Mouse (Mus musculus): ENCODE measurements around the gene Ly6g5b. TPM values are rescaled to one million over a fixed set of nuclear protein-coding genes. Genes with fewer than 3 reads are reported as not detected.
A peak's percentile ranks its signal among the peaks of the same experiment; 100 is the strongest.

Ly6g5b gene
- total RNA-seq (2021) = under 1 TPM; 0.26 to 0.43 TPM
- long read RNA-seq, experiment 1 = 0 reads
- long read RNA-seq, experiment 2 = 0 reads

GRCm38 (mm10) chr17:35115046-35116019, at the start of gene Ly6g5b:
Ly6g5b (minus strand) TSS chr17:35115428.
- DNase-seq = peak; percentile 18 to 61

DNA sequence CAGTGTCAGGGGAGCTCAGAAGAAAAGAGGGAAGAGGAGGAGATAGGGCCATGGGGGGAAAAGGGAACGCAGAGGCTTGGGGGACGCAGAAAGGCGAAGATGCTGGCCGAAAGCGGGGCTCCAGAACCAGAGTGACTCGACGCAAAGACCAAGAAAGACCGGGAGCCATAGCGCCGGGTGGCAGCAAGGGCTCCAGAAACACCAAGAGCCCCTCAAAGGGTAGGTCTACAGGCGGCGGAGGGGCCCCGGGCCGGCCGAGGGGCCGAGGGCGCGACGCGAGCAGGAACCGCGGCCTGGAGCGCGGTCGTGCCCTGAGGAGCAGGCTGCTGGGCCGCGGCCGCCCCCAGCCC, 49.0 kb upstream of the Ly6g5b start:
- DNase-seq = peak in 1 of 2 experiments; percentile 23

DNA sequence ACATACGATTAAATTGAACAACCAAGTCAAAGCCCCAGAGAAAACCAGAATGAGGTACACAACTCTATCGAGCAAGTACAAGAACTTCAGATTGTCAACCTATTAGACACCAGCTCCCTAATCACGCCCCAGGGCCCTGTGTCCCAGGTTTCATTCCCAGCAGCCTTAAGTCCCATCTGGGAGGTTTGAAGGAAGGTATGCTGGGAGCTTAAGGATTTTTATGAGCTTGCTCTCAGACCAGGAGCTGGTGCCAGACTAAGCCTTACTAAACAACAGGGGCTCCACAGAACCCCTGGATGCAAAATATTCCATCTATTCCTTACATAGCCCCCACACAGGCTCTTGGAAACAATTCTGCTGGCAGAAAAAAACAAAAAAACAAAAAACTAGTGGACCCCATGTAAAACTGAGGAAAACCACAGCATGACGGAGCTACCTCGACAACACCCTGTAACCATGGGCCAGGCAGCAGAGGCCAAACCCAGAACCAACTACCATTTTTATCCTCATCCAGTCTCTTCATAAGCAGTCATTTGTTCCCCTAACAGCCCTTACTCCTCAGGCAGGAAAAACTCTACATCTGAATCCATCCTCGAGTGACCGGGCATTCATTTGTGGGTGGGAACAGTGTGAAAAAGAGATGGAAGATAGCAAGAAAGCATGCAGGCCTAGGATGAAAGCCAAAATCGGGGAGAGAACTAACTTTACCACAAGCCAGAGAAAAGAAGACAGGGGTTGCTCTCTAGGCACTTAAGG, 48.3 kb upstream of the Ly6g5b start:
- DNase-seq = no peak

DNA sequence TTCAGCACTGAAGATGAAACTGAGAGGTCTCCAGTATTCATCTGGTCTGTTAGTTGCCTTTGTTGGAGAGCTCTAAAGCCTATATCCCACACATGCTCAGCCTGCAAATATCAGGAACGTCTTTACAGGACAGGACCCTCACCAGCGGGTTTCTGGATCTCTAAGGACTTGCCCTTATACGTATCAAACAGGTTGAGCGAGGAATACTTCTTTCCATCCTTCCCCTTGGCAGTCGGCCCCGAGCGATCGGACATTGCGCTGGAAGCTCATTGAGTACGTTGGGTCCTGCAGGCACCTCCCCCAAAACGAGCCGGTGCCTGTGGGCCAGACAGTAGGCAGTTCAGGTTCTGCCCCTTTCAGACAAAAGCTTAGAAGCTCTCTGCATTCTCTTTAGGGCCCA, 47.5 kb upstream of the Ly6g5b start:
- peak; percentile 53 to 76 for DNase-seq

DNA sequence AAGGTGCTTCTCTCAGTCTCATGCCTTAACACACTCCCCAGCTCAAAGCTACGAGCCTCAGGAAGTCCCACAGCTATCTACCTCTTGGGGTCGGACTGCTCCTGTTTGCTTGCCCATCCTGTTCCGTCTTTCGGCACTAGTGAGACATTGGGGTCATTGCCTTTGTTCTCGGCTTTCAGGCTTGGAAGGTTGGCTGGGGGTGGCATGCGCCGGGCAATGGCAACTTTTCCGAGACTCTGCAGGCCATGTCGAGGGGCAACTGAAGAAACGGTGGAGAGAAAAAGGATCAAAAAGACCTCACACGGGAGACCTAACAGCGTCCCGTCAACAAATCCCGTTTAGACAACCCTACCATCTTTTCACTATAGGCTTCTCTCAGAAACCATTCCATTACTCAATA, 46.9 kb upstream of the Ly6g5b start:
- DNase-seq = no peak

DNA sequence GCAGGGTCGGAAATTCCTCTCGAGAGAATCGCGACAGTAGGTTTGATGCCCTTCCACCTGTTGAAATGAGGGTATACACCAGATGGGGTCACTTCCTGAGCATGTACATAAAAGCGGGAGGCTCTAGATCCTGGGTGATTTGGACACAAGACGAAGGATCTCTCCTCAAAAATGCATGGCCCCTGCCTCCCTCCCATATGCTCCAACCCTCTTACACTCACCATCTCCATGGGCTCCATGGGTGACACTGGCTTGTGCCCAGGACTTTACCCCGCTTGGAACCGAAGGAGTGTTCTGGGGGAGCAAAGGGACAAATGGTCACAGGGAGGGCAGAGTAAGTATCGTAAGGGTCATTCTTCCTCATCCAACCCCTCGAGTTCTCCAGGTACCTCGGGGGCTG, 46.2 kb upstream of the Ly6g5b start:
- DNase-seq = no peak

DNA sequence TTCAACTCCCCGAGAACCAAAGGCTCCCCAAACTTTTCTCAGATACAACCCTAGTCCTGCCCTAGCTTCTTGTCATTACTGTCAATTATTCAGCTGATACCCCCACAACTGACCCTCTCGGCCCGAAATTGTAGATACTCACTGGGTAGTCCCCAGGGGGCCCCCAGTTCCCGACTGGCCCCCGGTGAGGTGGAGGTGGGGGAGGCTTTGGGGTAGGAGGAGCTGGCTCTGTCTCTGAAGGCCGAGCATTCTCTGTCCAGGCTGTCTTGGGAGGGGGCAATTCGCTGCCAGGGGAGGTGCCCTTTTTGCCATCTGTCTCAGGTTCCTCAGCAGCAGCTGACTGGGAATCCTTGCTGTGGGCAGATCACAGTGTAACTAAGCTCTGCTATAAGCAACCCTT, 44.4 kb upstream of the Ly6g5b start:
- no peak for DNase-seq

DNA sequence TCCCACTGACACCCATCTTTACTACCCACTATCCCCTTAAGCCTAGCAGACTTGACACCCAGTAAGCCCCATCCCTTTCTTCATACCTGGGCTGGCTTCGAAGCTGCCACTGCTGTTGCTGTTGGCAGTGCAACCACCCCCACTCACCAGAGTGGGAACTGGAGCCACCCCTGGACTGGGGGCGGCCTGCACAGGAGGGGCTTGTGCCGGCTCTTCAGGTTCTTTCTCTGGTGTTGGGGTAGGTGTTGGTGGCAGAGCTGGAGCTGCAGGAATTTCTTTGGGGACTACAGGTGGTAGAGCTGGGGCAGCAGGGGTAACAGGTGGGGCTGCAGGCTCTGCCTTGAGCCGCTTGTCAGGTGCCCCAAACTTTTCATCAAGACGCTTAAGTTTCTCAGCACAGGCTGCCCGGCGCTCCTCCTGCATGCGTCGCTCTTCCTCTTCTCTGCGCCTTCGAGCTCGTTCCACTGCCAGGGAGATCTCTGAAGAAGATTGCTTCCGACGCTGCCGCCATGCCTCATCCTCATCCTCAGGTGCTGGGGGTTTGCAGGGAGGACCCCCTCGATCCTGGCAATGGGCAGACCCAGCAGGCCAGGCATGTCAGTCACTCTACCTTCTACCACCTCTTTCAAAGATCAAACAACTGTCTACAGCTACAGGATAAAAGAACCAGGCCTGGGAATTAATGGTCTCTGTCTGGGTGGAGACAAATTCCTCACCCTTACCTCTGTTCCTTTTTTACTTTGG, 43.8 kb upstream of the Ly6g5b start:
- DNase-seq = no peak

- no peak for DNase-seq
Measured at GRCm38 (mm10) chr17:35157661-35158175, 42.5 kb upstream of the Ly6g5b start.

DNA sequence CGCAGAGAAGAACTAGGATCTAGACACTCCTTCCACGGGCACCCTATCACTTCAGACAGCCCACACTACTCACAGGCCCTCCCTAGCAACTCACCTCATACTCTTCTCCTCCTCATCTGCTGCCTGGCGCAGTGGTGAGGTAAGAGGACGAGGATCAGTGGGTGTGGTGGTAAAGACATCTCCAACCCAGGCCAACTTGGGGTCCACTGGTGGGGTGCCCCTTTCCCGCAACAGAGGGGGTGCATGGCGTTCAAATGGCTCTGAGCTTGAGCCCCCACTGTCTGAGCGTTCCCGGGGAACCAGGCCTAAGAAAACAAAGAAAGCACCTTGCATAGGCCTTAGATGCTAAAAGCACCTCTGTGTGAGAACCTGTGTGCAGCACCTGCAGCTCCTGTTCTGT, 42.0 kb upstream of the Ly6g5b start:
- no peak for DNase-seq

- no peak for DNase-seq
Measured at GRCm38 (mm10) chr17:35156461-35157200, 41.4 kb upstream of the Ly6g5b start.

- no peak for DNase-seq
Measured at GRCm38 (mm10) chr17:35155451-35155850, 40.2 kb upstream of the Ly6g5b start.

GRCm38 (mm10) chr17:35154616-35155015, 39.4 kb upstream of the Ly6g5b start:
- no peak for DNase-seq

GRCm38 (mm10) chr17:35153931-35154330, 38.7 kb upstream of the Ly6g5b start:
- no peak for DNase-seq

DNA sequence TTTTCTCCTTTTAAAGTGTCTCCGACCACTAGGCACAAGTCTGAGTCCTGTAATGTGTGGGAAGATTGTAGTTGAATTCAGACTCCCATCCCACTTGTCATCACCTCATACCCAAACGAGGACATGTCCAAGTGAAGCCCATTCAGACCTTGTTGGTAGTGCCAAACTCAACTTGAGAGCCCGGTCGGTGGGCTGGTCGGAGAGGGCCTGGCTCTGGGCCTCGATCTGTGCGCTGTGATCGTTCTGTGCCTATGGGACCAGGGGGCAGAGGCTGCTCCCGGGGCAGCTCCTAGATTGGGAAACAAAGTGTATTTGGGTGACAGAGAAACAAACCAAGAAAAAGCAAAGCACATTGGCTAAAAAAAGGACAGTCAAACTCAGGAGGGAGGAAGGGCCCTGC, 37.8 kb upstream of the Ly6g5b start:
- no peak for DNase-seq

DNA sequence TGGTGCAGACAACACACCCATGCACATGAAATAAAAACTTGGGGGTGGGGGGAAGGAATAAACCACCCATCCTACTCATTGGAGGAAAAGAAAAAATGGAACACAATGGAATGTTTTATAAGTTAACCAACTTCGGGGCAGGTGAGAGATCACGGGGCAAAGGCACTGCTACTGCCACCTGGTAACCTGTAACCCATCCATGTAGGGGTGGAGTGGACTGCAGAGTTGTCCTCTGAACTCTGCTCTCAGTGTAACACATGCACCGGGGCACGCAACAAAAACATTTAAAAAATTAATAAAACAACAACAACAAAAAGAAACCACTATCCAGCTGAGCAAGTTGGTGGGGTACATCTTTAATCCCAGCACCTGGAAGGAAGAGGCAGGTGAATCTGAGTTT, 36.9 kb upstream of the Ly6g5b start:
- DNase-seq = no peak

- peak in 1 of 2 experiments; percentile 12 for DNase-seq
Measured at GRCm38 (mm10) chr17:35147922-35148639, 32.9 kb upstream of the Ly6g5b start.

GRCm38 (mm10) chr17:35147348-35147747, 32.1 kb upstream of the Ly6g5b start:
- DNase-seq = no peak

GRCm38 (mm10) chr17:35146139-35146538, 30.9 kb upstream of the Ly6g5b start:
- no peak for DNase-seq

DNA sequence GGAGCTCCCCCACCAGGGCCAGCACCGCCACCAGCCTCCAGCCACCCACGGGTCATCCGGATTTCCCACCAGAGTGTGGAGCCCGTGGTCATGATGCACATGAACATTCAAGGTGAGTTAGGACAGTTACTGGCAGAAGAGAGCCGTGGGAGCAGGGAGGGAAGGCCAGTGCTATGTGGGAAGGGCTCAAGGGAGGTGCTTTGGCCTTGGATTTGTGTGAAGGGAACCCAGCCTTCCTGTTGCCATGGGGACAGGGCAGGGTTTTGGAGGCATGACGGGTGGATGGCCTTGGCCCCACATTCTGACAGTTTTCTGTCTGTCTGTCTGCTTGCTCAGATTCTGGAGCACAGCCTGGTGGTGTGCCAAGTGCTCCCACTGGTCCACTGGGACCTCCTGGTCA, 26.7 kb upstream of the Ly6g5b start:
- DNase-seq = peak; percentile 91 to 92

DNA sequence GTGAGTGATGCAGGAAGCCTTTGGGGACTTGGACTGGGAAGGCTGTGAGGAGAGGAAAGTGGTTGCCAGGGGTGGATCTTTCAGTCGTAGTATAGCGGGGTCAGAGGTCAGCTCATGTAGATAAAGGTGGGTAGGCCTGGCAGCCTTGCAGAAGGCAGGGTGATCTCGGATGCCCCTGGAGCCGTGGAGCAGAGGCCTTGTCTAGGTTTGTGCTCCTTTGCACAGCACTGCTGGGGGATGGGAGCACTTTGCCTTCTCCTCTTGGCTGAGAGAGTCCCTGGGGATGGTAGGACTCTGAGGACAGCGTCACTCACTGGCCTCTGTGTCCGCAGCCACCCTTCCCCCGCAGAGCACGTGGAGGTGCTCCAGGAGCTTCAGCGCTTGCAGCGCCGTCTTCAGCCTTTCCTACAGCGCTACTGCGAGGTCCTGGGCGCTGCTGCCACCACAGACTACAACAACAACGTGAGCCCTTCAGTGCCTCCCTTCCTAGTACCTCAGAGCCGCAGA, 25.3 kb upstream of the Ly6g5b start:
- DNase-seq = peak; percentile 47 to 67

Measured in adrenal gland, postnatal 36 days (tissue).